ENCODE assay signal across 16 mouse cellular contexts in the genomic region with DNA sequence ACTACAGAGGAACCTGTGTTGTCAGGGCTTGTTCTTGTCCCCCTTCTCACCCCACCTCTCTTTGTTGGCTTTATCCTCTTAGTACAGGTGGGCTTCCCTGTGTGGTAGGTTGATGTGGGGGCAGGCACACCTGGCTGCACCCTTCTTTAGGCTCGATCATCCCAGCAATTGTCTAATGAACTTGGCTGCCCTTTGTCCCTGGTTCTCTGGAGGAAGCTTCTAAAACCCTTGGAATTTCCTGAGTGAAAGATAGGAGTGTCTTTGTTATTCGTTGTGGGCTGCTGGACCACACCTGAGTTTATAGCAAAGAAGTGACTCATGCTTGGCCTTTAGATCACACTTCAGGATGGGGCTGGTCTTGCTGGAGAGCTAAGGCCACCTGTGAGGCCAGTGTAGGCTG.
"Had no signal": no experiment of that assay in that cellular context is flagged by ENCODE, and none has a peak within 500 bp of the region (broad histone marks: within the 10 kb centered on the region; RNA-seq: fewer than 3 reads in every experiment).

No protein-coding gene starts in this region.

- ATAC-seq: midbrain, embryonic 15.5 days had no signal

- H3K36me3 ChIP-seq: kidney, embryonic 15.5 days; limb, embryonic 10.5 days; liver, embryonic 15.5 days; midbrain, embryonic 15.5 days; neural tube, embryonic 13.5 days had no signal

- H3K9me3 ChIP-seq: kidney, embryonic 15.5 days; limb, embryonic 10.5 days; liver, embryonic 15.5 days; midbrain, embryonic 15.5 days had no signal

- H3K4me3 ChIP-seq: kidney, embryonic 15.5 days; left cerebral cortex, adult 2 months; limb, embryonic 10.5 days; liver, embryonic 15.5 days; megakaryocyte, embryonic 14.5 days; midbrain, embryonic 15.5 days; neural tube, embryonic 13.5 days had no signal

- H3K4me2 ChIP-seq: kidney, embryonic 15.5 days; liver, embryonic 11.5 days; liver, embryonic 15.5 days; lung, embryonic 14.5 days; midbrain, embryonic 11.5 days; midbrain, embryonic 15.5 days; neural tube, embryonic 13.5 days had no signal

- H3K4me1 ChIP-seq: liver, embryonic 15.5 days; megakaryocyte, embryonic 14.5 days; midbrain, embryonic 15.5 days; neural tube, embryonic 13.5 days had no signal

- H3K27ac ChIP-seq: kidney, embryonic 15.5 days; left cerebral cortex, adult 2 months; limb, embryonic 10.5 days; liver, embryonic 15.5 days; macrophage; midbrain, embryonic 15.5 days; neural tube, embryonic 13.5 days had no signal

- DNase-seq: kidney, postnatal 14 days; lung, embryonic 14.5 days; lung, postnatal 14 days; right cerebral cortex, adult 18-20 months; right cerebral cortex, postnatal 25 days; thymus, postnatal 36 days had no signal

- H3K27me3 ChIP-seq: kidney, embryonic 15.5 days; liver, embryonic 15.5 days; megakaryocyte, embryonic 14.5 days; midbrain, embryonic 15.5 days; neural tube, embryonic 13.5 days had no signal

- H3K9ac ChIP-seq: kidney, embryonic 15.5 days; liver, embryonic 15.5 days; lung, embryonic 14.5 days; midbrain, embryonic 15.5 days; neural tube, embryonic 13.5 days had no signal
